Comparison of ENCODE assay signal across 22 mouse cellular contexts in genomic region chr19:27902601-27903000, GRCm38 (mm10).
"Had no signal": no experiment of that assay in that cellular context is flagged by ENCODE, and none has a peak within 500 bp of the region (broad histone marks: within the 10 kb centered on the region; RNA-seq: fewer than 3 reads in every experiment).

No protein-coding gene starts in this region.

- ATAC-seq: liver, embryonic 12.5 days; midbrain, embryonic 13.5 days had no signal

- H3K4me1 ChIP-seq: limb, embryonic 15.5 days; lung, embryonic 15.5 days had no signal

- H3K9ac ChIP-seq: limb, embryonic 12.5 days; limb, embryonic 15.5 days; liver, embryonic 12.5 days; liver, embryonic 15.5 days; lung, embryonic 15.5 days; midbrain, embryonic 13.5 days; neural tube, embryonic 12.5 days; neural tube, embryonic 15.5 days had no signal

- H3K36me3 ChIP-seq: liver, embryonic 12.5 days; liver, embryonic 15.5 days; lung, embryonic 15.5 days; neural tube, embryonic 15.5 days had no signal

- H3K27me3 ChIP-seq: limb, embryonic 12.5 days; limb, embryonic 15.5 days; liver, embryonic 12.5 days; liver, embryonic 15.5 days; lung, embryonic 15.5 days; midbrain, embryonic 13.5 days; neural tube, embryonic 12.5 days; neural tube, embryonic 15.5 days had no signal

- H3K27ac ChIP-seq: limb, embryonic 12.5 days; limb, embryonic 15.5 days; liver, embryonic 12.5 days; liver, embryonic 15.5 days; lung, embryonic 15.5 days; midbrain, embryonic 10.5 days; midbrain, embryonic 13.5 days; neural tube, embryonic 12.5 days; neural tube, embryonic 15.5 days; stomach, postnatal 0 days had no signal

- H3K4me3 ChIP-seq: limb, embryonic 12.5 days; limb, embryonic 15.5 days; liver, embryonic 12.5 days; liver, embryonic 15.5 days; lung, embryonic 15.5 days; midbrain, embryonic 10.5 days; midbrain, embryonic 13.5 days; neural tube, embryonic 12.5 days; neural tube, embryonic 15.5 days had no signal

- H3K4me2 ChIP-seq: limb, embryonic 12.5 days; limb, embryonic 15.5 days; liver, embryonic 12.5 days; liver, embryonic 15.5 days; lung, embryonic 15.5 days; midbrain, embryonic 13.5 days; neural tube, embryonic 12.5 days; neural tube, embryonic 15.5 days had no signal

- DNase-seq: kidney, postnatal 14 days; kidney, postnatal 4 days; left cerebral cortex, postnatal 4 days; lung, adult 18-20 months; lung, postnatal 10 days; lung, postnatal 4 days; right cerebral cortex, adult 18-20 months; right cerebral cortex, postnatal 14 days; right cerebral cortex, postnatal 4 days; thymus, adult 2 months; thymus, postnatal 14 days; thymus, postnatal 4 days had no signal

- H3K9me3 ChIP-seq: limb, embryonic 12.5 days; limb, embryonic 15.5 days; liver, embryonic 12.5 days; liver, embryonic 15.5 days; lung, embryonic 15.5 days; midbrain, embryonic 10.5 days; midbrain, embryonic 13.5 days; neural tube, embryonic 12.5 days; neural tube, embryonic 15.5 days had no signal
